In genomic region chr2:132030418-132031363, GRCm38 (mm10) we compare ENCODE assay signal across 8 mouse cellular contexts. TPM values are rescaled to one million over a fixed set of nuclear protein-coding genes. Genes with fewer than 3 reads are reported as not detected.
DNase-seq lines count a peak whose midpoint lies in the region; ATAC-seq lines count a peak whose summit lies in the region.

No protein-coding gene starts in this region.

- H3K27me3 ChIP-seq in hindbrain, embryonic 11.5 days (ENCODE audit: control insufficient read depth, insufficient read depth, low read length): no peaks in the 10 kb centered on the region
- peaks cover 49% of the 10 kb centered on the region for H3K27me3 ChIP-seq in liver, embryonic 13.5 days
- 0 out of 2 replicates have a peak, but pooled peaks cover 4% of the 10 kb centered on the region for H3K27me3 ChIP-seq in stomach, embryonic 14.5 days (ENCODE audit: control insufficient read depth, insufficient read depth, low read length)

- DNase-seq in cerebellum, adult 11-12 months: peak; percentile 15
- DNase-seq in cerebellum, adult 8-10 months: no peak
- peak; percentile 47 for DNase-seq in right cerebral cortex, adult 18-20 months
- no peak for DNase-seq in right cerebral cortex, postnatal 14 days
- DNase-seq in hindbrain, embryonic 11.5 days (ENCODE audit: low spot score): peak; percentile 56
- DNase-seq in liver, embryonic 13.5 days: no peak
- no peak for DNase-seq in adrenal gland, postnatal 14 days

- H3K9me3 ChIP-seq in hindbrain, embryonic 11.5 days (ENCODE audit: control insufficient read depth, low read length): no peaks in the 10 kb centered on the region
- no peaks in the 10 kb centered on the region for H3K9me3 ChIP-seq in liver, embryonic 13.5 days (replicated peaks)
- no peaks in the 10 kb centered on the region for H3K9me3 ChIP-seq in stomach, embryonic 14.5 days (ENCODE audit: control insufficient read depth, low read depth, low read length)

- peaks cover 12% of the 10 kb centered on the region; the same call in 1 of the 2 replicates for H3K4me1 ChIP-seq in hindbrain, embryonic 11.5 days (replicated peaks; ENCODE audit: control insufficient read depth, insufficient read depth, low read length)
- H3K4me1 ChIP-seq in liver, embryonic 13.5 days (replicated peaks): peaks cover 59% of the 10 kb centered on the region
- peaks cover 22% of the 10 kb centered on the region for H3K4me1 ChIP-seq in stomach, embryonic 14.5 days (ENCODE audit: control insufficient read depth, insufficient read depth, low read length)

- 6% methylated on average over 23 of the region's 23 CpGs for WGBS in hindbrain, embryonic 11.5 days
- WGBS in liver, embryonic 13.5 days (ENCODE audit: insufficient replicate concordance): 38% methylated on average over 23 of the region's 23 CpGs
- 18% methylated on average over 23 of the region's 23 CpGs for WGBS in stomach, embryonic 14.5 days

- peak overlapping the region; percentile 91 for H3K27ac ChIP-seq in hindbrain, embryonic 11.5 days (ENCODE audit: low read depth, low read length)
- no peak overlapping the region for H3K27ac ChIP-seq in liver, embryonic 13.5 days
- peak overlapping the region; percentile 75; the same call in 1 of the 2 replicates for H3K27ac ChIP-seq in stomach, embryonic 14.5 days (ENCODE audit: low read length)

- peak overlapping the region; percentile 72 for H3K4me3 ChIP-seq in hindbrain, embryonic 11.5 days (ENCODE audit: low read depth, low read length)
- H3K4me3 ChIP-seq in liver, embryonic 13.5 days (replicated peaks): peak overlapping the region; percentile 62
- H3K4me3 ChIP-seq in stomach, embryonic 14.5 days (ENCODE audit: low read depth, low read length): peak overlapping the region; percentile 46

- peak overlapping the region; percentile 69 for H3K4me2 ChIP-seq in hindbrain, embryonic 11.5 days (replicated peaks; ENCODE audit: low read depth, low read length)
- H3K4me2 ChIP-seq in liver, embryonic 13.5 days: peak overlapping the region; percentile 90
- H3K4me2 ChIP-seq in stomach, embryonic 14.5 days (replicated peaks; ENCODE audit: low read depth, low read length): peak overlapping the region; percentile 89

- ATAC-seq in hindbrain, embryonic 11.5 days (ENCODE audit: low FRiP score): peak; percentile 55
- ATAC-seq in liver, embryonic 13.5 days (ENCODE audit: low read depth): no peak
- ATAC-seq in stomach, embryonic 14.5 days (ENCODE audit: insufficient number of reproducible peaks, insufficient read depth, low FRiP score, low read depth): peak; percentile 25; the same call in 1 of the 2 replicates

- H3K36me3 ChIP-seq in hindbrain, embryonic 11.5 days (ENCODE audit: control insufficient read depth, insufficient read depth, low read length): no peaks in the 10 kb centered on the region
- no peaks in the 10 kb centered on the region for H3K36me3 ChIP-seq in liver, embryonic 13.5 days
- H3K36me3 ChIP-seq in stomach, embryonic 14.5 days (ENCODE audit: control insufficient read depth, insufficient read depth, low read length): no peaks in the 10 kb centered on the region

- peak overlapping the region; percentile 81 for H3K9ac ChIP-seq in hindbrain, embryonic 11.5 days (ENCODE audit: low read depth, low read length)
- H3K9ac ChIP-seq in liver, embryonic 13.5 days: peak overlapping the region; percentile 39; the same call in 1 of the 2 replicates
- peak overlapping the region; percentile 26; the same call in 1 of the 2 replicates for H3K9ac ChIP-seq in stomach, embryonic 14.5 days (replicated peaks; ENCODE audit: low read depth, low read length)

RNA-seq across cellular contexts. Expression of gene Rassf2, which starts 0.6 kb away (rescaled TPM):
- polyA plus RNA-seq in hindbrain, embryonic 11.5 days (2014; fragmentation: Nextera tagmentation; extraction: Ambion mirVana): 27.2 and 27.3 TPM in 2 replicates
- polyA plus RNA-seq in liver, embryonic 13.5 days (2015; fragmentation: Nextera tagmentation; extraction: Ambion mirVana): 1.6 and 2.2 TPM in 2 replicates
- 13.6 and 13.8 TPM in 2 replicates for polyA plus RNA-seq in stomach, embryonic 14.5 days (2014; fragmentation: Nextera tagmentation; extraction: Ambion mirVana)
- 9.4 and 22.2 TPM in 2 replicates for total RNA-seq in adrenal gland, postnatal 14 days (2021)

Comparison
In these comparisons a context has a peak if more than half of its experiments do, and no peak if none do; other contexts are left out.
1. DNase-seq: peak in cerebellum, adult 11-12 months (single experiment), right cerebral cortex, adult 18-20 months (single experiment) and hindbrain, embryonic 11.5 days (single experiment); none in cerebellum, adult 8-10 months (single experiment), right cerebral cortex, postnatal 14 days (single experiment), liver, embryonic 13.5 days (single experiment) and adrenal gland, postnatal 14 days (single experiment).
2. H3K9ac ChIP-seq: peak in every context shown above with its lines; median percentile 81 in hindbrain, embryonic 11.5 days; 39 in liver, embryonic 13.5 days; 26 in stomach, embryonic 14.5 days.
3. Peak in every context shown above with its lines, with median percentiles within 50 percentile points of each other: H3K4me2 ChIP-seq and H3K4me3 ChIP-seq.